Mouse (Mus musculus) olfactory bulb, adult 2 months (tissue): ENCODE data around the gene Dhtkd1. TPM values are rescaled to one million over a fixed set of nuclear protein-coding genes. Genes with fewer than 3 reads are reported as not detected.

ENCODE experiments used
- H3K27ac ChIP-seq: fragments of 200-500 bp; 2 replicates; pipeline ENCODE4 v1.5.1; 2012; ENCODE audit warnings: low read depth, low read length; ENCODE audit not compliant: insufficient read depth
- H3K4me1 ChIP-seq: fragments of 200-500 bp; 2 replicates; pipeline ENCODE4 v1.6.1; 2012; ENCODE audit warnings: low read length; ENCODE audit not compliant: control insufficient read depth, insufficient read depth
- H3K4me3 ChIP-seq: fragments of 200-500 bp; 2 replicates; pipeline ENCODE4 v1.5.1; 2012; ENCODE audit warnings: mild to moderate bottlenecking, low read depth, low read length, moderate library complexity; ENCODE audit not compliant: insufficient read depth
- CTCF ChIP-seq: fragments of 200-500 bp; IDR thresholded peaks from 2 replicates; pipeline ENCODE4 v1.5.1; 2012; ENCODE audit warnings: low read depth, mild to moderate bottlenecking, low read length, moderate library complexity; ENCODE audit not compliant: insufficient read depth
- POLR2A ChIP-seq: fragments of 200-500 bp; IDR thresholded peaks from 2 replicates; pipeline ENCODE4 v1.6.1; 2012; ENCODE audit warnings: mild to moderate bottlenecking, low read depth, low read length, moderate library complexity; ENCODE audit not compliant: insufficient read depth
- WGBS: fragments of 180-500 bp; shearing (Covaris S2); methylation state at CpG from one replicate; pipeline ENCODE4 v1.1.7; 2018; 5-methylcytosine and 5-hydroxymethylcytosine counted together
- polyA plus RNA-seq: library from polyadenylated mRNA; stranded (reverse); fragments of >200 nt; gene quantifications from 2 replicates; pipeline ENCODE4 v1.2.4, GENCODE M21; 2012; ENCODE audit warnings: low replicate concordance; ENCODE audit not compliant: missing spikeins, insufficient read depth, insufficient read length

The Dhtkd1 gene
- polyA plus RNA-seq, 1 experiment: not detected

DNA sequence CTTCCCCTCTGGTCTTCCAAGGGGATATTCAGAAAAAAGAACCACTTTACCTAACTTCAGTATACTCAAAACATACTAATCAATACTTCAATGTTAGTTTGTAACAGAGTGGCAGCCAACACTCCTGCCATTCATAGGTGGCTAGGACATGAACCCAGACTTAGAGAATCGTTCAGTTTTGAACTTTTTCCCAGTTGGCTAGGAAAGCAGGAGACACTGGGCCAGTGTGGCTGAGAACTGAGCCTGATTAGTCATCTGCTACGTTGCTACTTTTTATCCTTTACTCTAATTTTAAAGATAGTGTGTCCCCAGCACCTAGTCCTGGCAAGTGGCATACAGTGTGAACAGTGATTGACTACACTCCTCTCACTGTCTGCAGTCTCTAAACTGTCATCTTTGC lies 74.9 kb downstream of the Dhtkd1 start:
- H3K27ac ChIP-seq: no peak overlapping the region
- WGBS: 34% methylated on average over 2 of the region's 2 CpGs
- H3K4me3 ChIP-seq: no peak overlapping the region
- no peaks in the 10 kb centered on the region for H3K4me1 ChIP-seq
- TF ChIP-seq CTCF (no peak), POLR2A (no peak)

DNA sequence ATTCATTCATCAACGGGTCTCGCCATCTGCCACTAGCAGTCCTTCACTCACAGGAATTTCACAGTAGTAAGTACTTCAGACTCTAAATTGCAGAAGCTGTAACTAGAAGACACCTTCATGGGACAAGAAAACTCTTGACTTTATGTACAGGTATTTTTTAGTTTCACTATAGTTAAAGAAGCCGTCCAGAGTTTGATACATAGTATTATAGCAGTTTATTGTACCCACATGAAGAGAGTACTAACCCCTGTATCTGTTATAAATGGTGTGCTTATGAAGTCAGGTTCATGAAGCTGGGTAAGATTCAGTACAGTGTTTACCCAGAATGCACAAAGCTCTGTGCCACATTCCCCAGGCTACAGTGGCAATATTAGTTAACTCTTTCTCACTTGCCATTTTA lies 79.8 kb downstream of the Dhtkd1 start, which contains the start of gene Gm13199:
Gene Gm13199, minus strand, starts transcription at position 101 of the 400 bp plus-strand sequence.
- H3K4me3 ChIP-seq: no peak within 1 kb of the TSS
- H3K27ac ChIP-seq: no peak within 1 kb of the TSS
- H3K4me1 ChIP-seq: no peaks in the 10 kb centered on the region
- 95% methylated on average over 3 of the region's 3 CpGs for WGBS
- TF ChIP-seq CTCF: no peak
- TF ChIP-seq POLR2A: no peak

DNA sequence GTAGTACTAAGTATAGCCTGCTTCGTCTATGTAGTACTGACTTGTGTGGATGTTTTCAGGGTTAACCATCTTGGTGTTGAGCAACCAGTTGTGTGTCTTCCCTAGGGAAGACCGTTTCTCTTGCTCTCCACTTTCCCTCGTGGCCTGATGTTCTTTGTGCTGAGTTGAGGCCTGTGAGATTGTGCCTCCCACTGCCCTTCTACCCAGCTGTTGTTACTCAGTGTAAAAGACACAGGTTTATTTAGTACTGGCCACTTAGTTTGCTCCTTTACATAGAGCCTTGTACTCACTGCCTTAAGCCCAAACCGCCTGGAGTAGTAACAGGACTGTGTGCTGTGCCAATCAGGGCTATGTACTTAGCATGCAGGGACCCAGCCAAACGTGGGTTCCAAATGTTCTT lies 90.7 kb downstream of the Dhtkd1 start:
- H3K27ac ChIP-seq: no peak overlapping the region
- no peak for TF ChIP-seq CTCF
- no peak for TF ChIP-seq POLR2A
- WGBS: 79% methylated on average over 5 of the region's 5 CpGs
- H3K4me3 ChIP-seq: no peak overlapping the region
- H3K4me1 ChIP-seq: no peaks in the 10 kb centered on the region

DNA sequence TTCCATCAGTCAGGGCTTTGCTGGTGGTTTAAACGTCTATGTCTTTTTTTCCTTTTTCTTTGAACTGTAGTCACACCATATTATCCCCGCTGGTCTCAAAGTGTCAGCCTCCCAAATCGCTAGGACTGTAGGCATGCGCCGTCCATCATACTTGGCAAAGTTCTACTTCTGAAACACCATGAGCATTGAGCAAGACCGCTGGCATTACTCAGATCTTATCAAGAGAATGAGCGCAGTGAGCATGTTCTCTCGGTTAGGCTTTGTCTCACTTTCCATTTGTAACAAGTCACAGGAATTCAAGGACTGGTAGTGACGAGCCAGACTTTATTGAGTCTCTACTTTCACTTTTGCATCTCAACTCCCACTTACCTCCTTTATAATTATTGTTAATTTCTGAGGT lies 91.5 kb downstream of the Dhtkd1 start:
- Histone ChIP-seq H3K4me1 (no peaks in the 10 kb centered on the region), H3K27ac (no peak overlapping the region), H3K4me3 (no peak overlapping the region)
- 90% methylated on average over 9 of the region's 9 CpGs for WGBS
- TF ChIP-seq CTCF (no peak), POLR2A (no peak)

Other genes with a start within 250 kb of the Dhtkd1 start
- 58.0 TPM in 1 of 2 replicates, not detected in the other for gene Camk1d, start 228.3 kb downstream of the Dhtkd1 start, polyA plus RNA-seq
- gene Nudt5, start 97.8 kb downstream of the Dhtkd1 start, polyA plus RNA-seq: not detected in 2 replicates
- gene Cdc123, start 97.6 kb downstream of the Dhtkd1 start, polyA plus RNA-seq: not detected in 2 replicates
- gene Gm13199, start 79.9 kb downstream of the Dhtkd1 start, polyA plus RNA-seq: not detected in 2 replicates
- not detected in 2 replicates for gene Sec61a2, start 47.4 kb downstream of the Dhtkd1 start, polyA plus RNA-seq
- not detected in 2 replicates for gene Upf2, start 8.7 kb upstream of the Dhtkd1 start, polyA plus RNA-seq
- not detected in 2 replicates for gene Proser2, start 187.4 kb upstream of the Dhtkd1 start, polyA plus RNA-seq